Mouse (Mus musculus) stomach, embryonic 14.5 days (tissue): ENCODE measurements at regions not wholly inside any gene's neighbourhood (a gene's known extent, or its start where the extent isn't known, plus 50 kb on each side); places are given as distances from the start of the nearest gene placed in this dataset.

ENCODE experiments used
- ATAC-seq: fragments of 200-750 bp; cut with Nextera tagmentation; 2 replicates; pipeline ENCODE4 v1.8.0; 2017; ENCODE audit warnings: low read depth, moderate TSS enrichment; ENCODE audit not compliant: insufficient number of reproducible peaks, insufficient read depth, low FRiP score
- H3K27ac ChIP-seq: fragments of 300-500 bp; sonication (generic); 2 replicates; pipeline ENCODE4 v1.5.1; 2014; ENCODE audit warnings: mild to moderate bottlenecking, low read length, moderate library complexity, mixed read lengths
- H3K27me3 ChIP-seq: fragments of 300-500 bp; sonication (generic); 2 replicates; pipeline ENCODE4 v1.6.1; 2014; ENCODE audit warnings: low read length, control low read depth, mixed read lengths; ENCODE audit not compliant: control insufficient read depth, insufficient read depth
- H3K36me3 ChIP-seq: fragments of 300-500 bp; sonication (generic); 2 replicates; pipeline ENCODE4 v1.6.1; 2014; ENCODE audit warnings: mild to moderate bottlenecking, control low read depth, low read length, moderate library complexity, mixed read lengths; ENCODE audit not compliant: control insufficient read depth, insufficient read depth
- H3K4me1 ChIP-seq: fragments of 300-500 bp; sonication (generic); 2 replicates; pipeline ENCODE4 v1.6.1; 2014; ENCODE audit warnings: low read length, control low read depth, mixed read lengths; ENCODE audit not compliant: control insufficient read depth, insufficient read depth
- H3K4me2 ChIP-seq: fragments of 300-500 bp; sonication (generic); replicated peaks from 2 replicates; pipeline ENCODE4 v1.6.1; 2014; ENCODE audit warnings: low read depth, low read length, control low read depth
- H3K4me3 ChIP-seq: fragments of 300-500 bp; sonication (generic); 2 replicates; pipeline ENCODE4 v1.5.1; 2014; ENCODE audit warnings: low read depth, low read length, control low read depth
- H3K9ac ChIP-seq: fragments of 300-500 bp; sonication (generic); replicated peaks from 2 replicates; pipeline ENCODE4 v1.6.1; 2014; ENCODE audit warnings: low read depth, mild to moderate bottlenecking, control low read depth, low read length, moderate library complexity, mixed read lengths
- H3K9me3 ChIP-seq: fragments of 300-500 bp; sonication (generic); 2 replicates; pipeline ENCODE4 v1.6.1; 2016; ENCODE audit warnings: low read depth, low read length, control low read depth; ENCODE audit not compliant: control insufficient read depth
- WGBS: fragments of 180-500 bp; shearing (Covaris S2); extraction: QIAGEN DNeasy Blood & Tissue Kit; methylation state at CpG from one replicate; pipeline ENCODE4 v1.1.7; 2014; 5-methylcytosine and 5-hydroxymethylcytosine counted together

DNA sequence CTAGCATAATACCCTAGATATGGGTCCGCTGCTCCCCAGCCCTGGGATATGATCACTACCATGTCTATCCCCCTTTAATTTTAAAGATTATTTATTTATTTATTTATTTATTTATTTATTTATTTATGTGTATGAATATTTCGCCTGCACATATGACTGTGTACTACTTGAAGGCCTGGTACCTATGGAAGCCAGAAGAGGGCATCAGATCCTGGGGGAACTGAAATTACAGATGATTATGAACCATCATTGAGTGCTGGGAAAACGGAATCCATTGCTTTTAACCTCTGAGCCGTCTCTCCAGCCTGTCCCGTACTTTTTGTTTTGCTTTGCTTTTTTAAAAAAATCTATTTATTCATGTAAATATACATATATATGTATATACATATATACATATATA is 70.0 kb upstream of the Dlx2 start:
- H3K4me1 ChIP-seq = no peaks in the 10 kb centered on the region
- WGBS = 86% methylated on average over 5 of the region's 5 CpGs
- H3K4me2 ChIP-seq = no peak overlapping the region
- no peak overlapping the region for H3K9ac ChIP-seq
- H3K4me3 ChIP-seq = no peak overlapping the region
- H3K27me3 ChIP-seq = no peaks in the 10 kb centered on the region
- no peaks in the 10 kb centered on the region for H3K9me3 ChIP-seq
- H3K36me3 ChIP-seq = no peaks in the 10 kb centered on the region
- no peak overlapping the region for H3K27ac ChIP-seq
- no peak for ATAC-seq

DNA sequence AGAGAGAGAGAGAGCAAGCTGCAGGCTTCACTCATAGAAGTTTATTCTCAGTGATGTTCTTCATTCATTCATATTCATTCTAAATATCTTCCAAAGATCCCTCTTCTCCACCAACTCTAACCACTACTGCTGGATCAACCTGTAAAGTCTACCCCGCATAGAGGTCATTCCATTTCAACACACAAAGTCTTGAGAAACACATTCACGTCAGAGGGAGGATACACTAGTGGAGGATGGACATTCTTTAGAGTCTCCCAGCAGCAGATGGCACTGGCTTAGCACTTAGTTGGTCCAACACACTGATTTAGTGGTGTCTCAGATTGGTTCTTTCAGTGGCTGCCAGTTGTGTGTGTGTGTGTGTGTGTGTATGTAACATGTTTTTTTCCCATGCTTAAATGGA is 74.9 kb upstream of the Dlx2 start:
- no peaks in the 10 kb centered on the region for H3K4me1 ChIP-seq
- no peak overlapping the region for H3K4me3 ChIP-seq
- no peak overlapping the region for H3K27ac ChIP-seq
- no peaks in the 10 kb centered on the region for H3K36me3 ChIP-seq
- H3K27me3 ChIP-seq = no peaks in the 10 kb centered on the region
- no peak overlapping the region for H3K9ac ChIP-seq
- no peak overlapping the region for H3K4me2 ChIP-seq
- H3K9me3 ChIP-seq = no peaks in the 10 kb centered on the region
- 88% methylated on average over 2 of the region's 2 CpGs for WGBS
- ATAC-seq = no peak

DNA sequence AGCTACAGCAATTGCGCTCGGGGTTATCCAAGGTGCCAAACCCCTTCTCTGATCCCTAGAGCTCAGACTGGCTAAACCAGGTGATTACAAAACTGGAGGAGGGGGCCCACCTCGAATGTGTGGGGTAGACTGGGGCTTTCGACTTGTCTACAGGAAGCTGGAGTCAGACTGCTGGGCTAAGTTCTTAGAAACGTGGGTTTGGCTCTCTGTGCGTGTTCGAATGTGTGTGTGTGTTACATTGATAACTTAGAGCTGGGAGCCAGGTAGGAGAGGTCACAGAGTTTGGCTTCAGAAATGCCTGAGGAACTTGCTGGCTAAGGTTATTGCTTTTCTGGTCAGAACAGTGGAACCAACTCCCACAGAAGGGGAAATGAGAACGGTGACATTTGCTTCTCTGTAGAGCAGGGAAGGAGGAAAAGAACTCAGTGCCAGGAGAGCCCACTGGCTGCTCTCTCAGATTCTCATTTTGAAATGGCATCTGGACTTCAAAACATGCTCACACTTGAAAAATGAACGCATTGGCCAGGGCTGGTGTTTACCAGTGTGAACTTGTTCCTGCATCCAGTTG is 76.1 kb upstream of the Dlx2 start:
- Histone ChIP-seq H3K4me2 (no peak overlapping the region), H3K4me1 (peaks cover 8% of the 10 kb centered on the region; the same call in 1 of the 2 replicates), H3K27ac (no peak overlapping the region), H3K9me3 (no peaks in the 10 kb centered on the region), H3K27me3 (no peaks in the 10 kb centered on the region), H3K9ac (no peak overlapping the region), H3K4me3 (no peak overlapping the region), H3K36me3 (no peaks in the 10 kb centered on the region)
- no peak for ATAC-seq
- 65% methylated on average over 9 of the region's 9 CpGs for WGBS

DNA sequence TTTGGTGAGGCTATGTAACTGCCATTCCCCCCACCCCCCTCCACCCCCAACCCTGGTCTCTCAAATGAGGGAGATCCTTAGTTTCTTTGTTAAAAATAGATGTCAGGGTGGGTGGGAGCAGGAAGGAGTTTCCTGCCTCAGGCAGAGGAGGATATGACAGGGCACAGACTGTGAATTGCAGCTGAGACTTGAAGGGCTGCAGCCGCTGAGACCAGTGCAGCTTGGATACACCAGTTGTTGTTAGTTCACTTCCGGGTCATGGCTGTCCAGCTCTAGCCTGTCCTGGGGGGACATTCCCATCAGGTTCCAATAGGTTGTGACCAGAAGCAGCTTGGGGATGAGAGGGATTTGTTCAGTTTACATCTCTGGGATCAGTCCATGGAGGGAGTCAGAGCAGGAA is 76.6 kb upstream of the Dlx2 start:
- Histone ChIP-seq H3K4me3 (no peak overlapping the region), H3K36me3 (no peaks in the 10 kb centered on the region), H3K27me3 (no peaks in the 10 kb centered on the region), H3K9me3 (no peaks in the 10 kb centered on the region), H3K4me2 (no peak overlapping the region), H3K4me1 (peaks cover 8% of the 10 kb centered on the region; the same call in 1 of the 2 replicates), H3K27ac (no peak overlapping the region), H3K9ac (no peak overlapping the region)
- ATAC-seq = no peak
- 60% methylated on average over 2 of the region's 2 CpGs for WGBS

DNA sequence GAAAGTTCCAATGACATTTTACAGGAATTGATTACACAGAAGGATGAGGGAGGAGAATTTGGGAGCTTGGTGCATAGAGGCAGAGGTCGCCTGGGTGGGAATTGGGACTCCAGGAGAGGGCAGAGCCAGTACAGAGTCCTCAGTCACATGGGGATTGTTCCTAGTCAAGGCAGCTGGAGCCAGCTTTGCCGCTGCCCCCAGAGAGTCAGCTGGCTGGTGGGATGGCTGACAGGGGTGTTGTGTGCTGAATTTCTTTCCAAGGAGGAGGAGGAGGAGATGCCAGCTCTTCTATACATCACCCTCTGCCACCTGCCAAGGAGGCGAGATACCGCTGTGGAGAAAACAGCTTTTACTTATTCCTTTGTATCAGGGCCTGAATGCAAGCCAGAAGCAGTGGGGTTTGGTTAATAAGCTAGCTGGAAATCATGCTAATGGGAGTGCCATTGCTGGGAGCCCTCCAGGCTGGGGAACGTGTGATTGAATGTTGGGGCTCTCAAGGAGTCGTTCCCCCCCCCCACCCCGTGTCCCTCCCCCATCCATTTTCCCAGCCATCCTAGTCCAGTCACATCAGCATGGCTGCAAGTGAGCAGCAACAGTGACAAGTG is 78.8 kb upstream of the Dlx2 start:
- 66% methylated on average over 7 of the region's 7 CpGs for WGBS
- no peaks in the 10 kb centered on the region for H3K36me3 ChIP-seq
- H3K9ac ChIP-seq = no peak overlapping the region
- no peak overlapping the region for H3K27ac ChIP-seq
- ATAC-seq = no peak
- H3K27me3 ChIP-seq = no peaks in the 10 kb centered on the region
- H3K4me2 ChIP-seq = no peak overlapping the region
- no peaks in the 10 kb centered on the region for H3K9me3 ChIP-seq
- peaks cover 18% of the 10 kb centered on the region; the same call in 1 of the 2 replicates for H3K4me1 ChIP-seq
- no peak overlapping the region for H3K4me3 ChIP-seq

DNA sequence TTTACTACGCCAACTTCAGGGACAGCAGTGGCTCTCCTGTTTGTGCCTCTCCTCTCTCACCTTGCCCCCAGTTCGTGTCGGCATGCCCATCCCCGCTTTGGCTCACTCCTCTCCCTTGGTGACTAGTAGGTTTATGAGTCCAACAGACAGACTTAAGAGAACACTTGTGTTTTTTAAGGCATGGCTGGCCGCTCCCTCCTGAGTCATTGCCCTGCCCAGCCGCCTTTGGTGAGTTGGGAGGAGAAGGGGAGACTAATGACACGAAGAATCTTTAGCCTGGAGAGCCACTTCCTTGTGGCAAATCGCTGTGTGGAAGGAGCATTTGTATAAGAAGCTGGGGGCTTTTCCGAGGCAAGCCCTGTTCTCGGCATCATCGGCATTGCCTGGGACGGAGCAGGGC is 79.8 kb upstream of the Dlx2 start:
- H3K4me2 ChIP-seq = no peak overlapping the region
- no peaks in the 10 kb centered on the region for H3K27me3 ChIP-seq
- H3K4me1 ChIP-seq = peaks cover 18% of the 10 kb centered on the region; the same call in 1 of the 2 replicates
- no peak overlapping the region for H3K9ac ChIP-seq
- no peaks in the 10 kb centered on the region for H3K36me3 ChIP-seq
- H3K27ac ChIP-seq = no peak overlapping the region
- H3K9me3 ChIP-seq = no peaks in the 10 kb centered on the region
- no peak for ATAC-seq
- H3K4me3 ChIP-seq = no peak overlapping the region
- 53% methylated on average over 12 of the region's 12 CpGs for WGBS

DNA sequence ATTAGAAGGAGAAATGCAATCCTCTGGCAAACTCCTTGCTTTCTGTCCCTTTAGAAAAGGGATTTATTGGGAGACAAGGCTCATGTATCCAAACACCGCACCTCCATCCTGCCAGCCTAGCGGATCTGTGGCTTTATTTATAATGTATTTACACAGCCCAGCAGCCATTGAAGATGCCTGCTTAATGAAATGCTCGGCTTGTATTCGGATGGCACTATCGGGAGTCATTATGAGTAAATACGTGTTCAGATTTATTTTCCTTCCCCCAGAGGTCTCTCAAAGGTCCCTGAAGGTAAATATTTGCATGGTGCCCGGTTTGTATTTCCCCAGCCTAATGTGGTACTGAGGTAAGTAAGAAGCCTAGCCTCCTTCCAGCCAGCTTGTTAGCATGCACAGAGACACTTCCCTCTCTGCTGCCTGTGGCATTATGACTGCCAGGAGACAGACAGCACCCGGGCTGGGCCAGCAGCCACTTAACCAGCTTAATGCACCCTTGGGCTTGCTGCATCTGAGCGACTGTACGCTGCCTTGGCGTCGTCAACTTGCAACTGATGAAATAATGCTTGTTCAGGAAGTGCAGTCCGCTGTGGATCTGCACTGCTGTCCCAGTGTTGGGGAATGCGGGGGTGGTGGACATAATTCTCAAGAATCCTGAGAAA is 80.7 kb upstream of the Dlx2 start:
- Histone ChIP-seq H3K36me3 (no peaks in the 10 kb centered on the region), H3K27ac (no peak overlapping the region), H3K9me3 (no peaks in the 10 kb centered on the region), H3K4me3 (no peak overlapping the region), H3K27me3 (no peaks in the 10 kb centered on the region), H3K4me1 (peaks cover 18% of the 10 kb centered on the region; the same call in 1 of the 2 replicates), H3K4me2 (0 out of 2 replicates have a peak overlapping the region, but pooled peaks have one; percentile 7), H3K9ac (no peak overlapping the region)
- ATAC-seq = no peak
- 23% methylated on average over 14 of the region's 14 CpGs for WGBS

DNA sequence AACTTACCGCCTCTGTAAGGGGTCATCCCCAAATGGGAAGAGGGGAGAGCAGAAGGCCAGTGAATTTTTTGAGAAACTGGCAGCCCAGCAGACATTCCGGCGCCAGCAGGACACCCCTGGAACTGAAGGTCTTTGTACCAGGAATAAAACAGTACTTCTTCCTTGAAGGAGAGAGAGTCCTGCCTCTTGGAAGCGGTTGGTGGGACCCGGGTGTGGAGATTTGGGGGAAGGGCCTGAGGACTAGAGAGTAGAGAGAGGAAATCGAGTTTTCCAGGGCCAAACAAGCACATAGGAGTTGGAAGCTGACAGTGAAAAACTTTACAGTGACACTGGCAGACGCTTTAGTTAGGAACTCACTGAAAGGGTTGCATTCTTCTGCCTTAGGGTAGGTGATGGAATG is 82.3 kb upstream of the Dlx2 start:
- no peak for ATAC-seq
- no peak overlapping the region for H3K9ac ChIP-seq

More for the DNA sequence above, 82.3 kb upstream of the Dlx2 start:
- no peaks in the 10 kb centered on the region for H3K27me3 ChIP-seq
- H3K27ac ChIP-seq = no peak overlapping the region
- no peaks in the 10 kb centered on the region for H3K9me3 ChIP-seq
- H3K4me3 ChIP-seq = no peak overlapping the region
- H3K4me1 ChIP-seq = peaks cover 18% of the 10 kb centered on the region; the same call in 1 of the 2 replicates
- WGBS = 31% methylated on average over 7 of the region's 7 CpGs
- H3K36me3 ChIP-seq = no peaks in the 10 kb centered on the region
- peak overlapping the region; percentile 65; the same call in 1 of the 2 replicates for H3K4me2 ChIP-seq
